9 mouse cellular contexts compared by ENCODE assay signal in the genomic region with DNA sequence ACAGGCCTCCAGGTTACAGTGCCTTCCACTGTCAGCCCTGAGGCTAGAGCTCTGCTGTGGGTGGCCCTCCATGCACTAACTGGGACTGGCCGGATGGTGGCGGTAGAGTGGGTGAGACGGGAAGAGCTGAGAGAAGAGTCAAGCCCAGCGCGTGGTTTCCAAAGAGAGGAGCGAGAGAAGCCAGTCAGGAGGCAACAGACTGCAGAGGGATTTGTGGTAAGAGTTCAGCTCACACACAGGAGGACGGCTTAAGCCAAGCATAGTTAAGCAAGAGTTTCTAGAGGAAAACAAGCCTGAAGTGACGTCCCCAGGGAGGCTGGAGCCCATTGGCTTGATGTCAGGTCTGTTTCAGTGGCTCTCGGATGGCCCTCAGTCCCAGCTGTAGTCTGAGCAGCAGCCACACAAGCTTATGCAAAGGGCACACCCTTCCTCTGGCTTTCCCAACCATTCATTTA.
DNase-seq lines count a peak whose midpoint lies in the region; ATAC-seq lines count a peak whose summit lies in the region.
"Had no signal": no experiment of that assay in that cellular context is flagged by ENCODE, and none has a peak within 500 bp of the region (broad histone marks: within the 10 kb centered on the region; RNA-seq: fewer than 3 reads in every experiment).

No protein-coding gene starts in this region.

- peak overlapping the region; percentile 46 for H3K4me2 ChIP-seq in heart, embryonic 14.5 days (ENCODE audit: low read length)
- peak overlapping the region; percentile 61 for H3K4me2 ChIP-seq in liver, embryonic 11.5 days

- ATAC-seq in heart, embryonic 14.5 days (ENCODE audit: insufficient number of reproducible peaks, insufficient read depth, low FRiP score, low read depth): peak; percentile 38; the same call in 1 of the 2 replicates
- ATAC-seq in liver, embryonic 11.5 days (replicated peaks; ENCODE audit: low FRiP score): peak; percentile 69

- no peaks in the 10 kb centered on the region for H3K36me3 ChIP-seq in heart, embryonic 14.5 days (ENCODE audit: control insufficient read depth, insufficient read depth, low read length)
- no peaks in the 10 kb centered on the region for H3K36me3 ChIP-seq in liver, embryonic 11.5 days (ENCODE audit: control insufficient read depth, insufficient read depth, low read length)
- no peaks in the 10 kb centered on the region for H3K36me3 ChIP-seq in splenic B cell, adult 2 months (ENCODE audit: control insufficient read depth, insufficient read depth, low read length, poor library complexity, severe bottlenecking)

- no peaks in the 10 kb centered on the region for H3K27me3 ChIP-seq in heart, embryonic 14.5 days (ENCODE audit: control insufficient read depth, insufficient read depth, low read length)
- no peaks in the 10 kb centered on the region for H3K27me3 ChIP-seq in liver, embryonic 11.5 days (replicated peaks; ENCODE audit: control insufficient read depth, insufficient read depth, low read length)
- H3K27me3 ChIP-seq in splenic B cell, adult 2 months (ENCODE audit: control insufficient read depth, insufficient read depth, low read length, poor library complexity, severe bottlenecking): no peaks in the 10 kb centered on the region

- H3K27ac ChIP-seq in heart, embryonic 14.5 days (replicated peaks in 1 of 2; ENCODE audit: control insufficient read depth in 1 of 2, insufficient read depth in 1 of 2, low read depth in 2 of 2, low read length in 2 of 2): no peak overlapping the region
- no peak overlapping the region for H3K27ac ChIP-seq in liver, embryonic 11.5 days (ENCODE audit: low read depth, low read length)

- H3K4me3 ChIP-seq in heart, embryonic 14.5 days (ENCODE audit: control insufficient read depth in 1 of 2, insufficient read depth in 1 of 2, low read depth in 1 of 2, low read length in 2 of 2): no peak overlapping the region
- no peak overlapping the region for H3K4me3 ChIP-seq in liver, embryonic 11.5 days (ENCODE audit: low read depth, low read length)
- H3K4me3 ChIP-seq: erythroblast, embryonic 14.5 days had no signal

- H3K9ac ChIP-seq in heart, embryonic 14.5 days (ENCODE audit: low read length): peak overlapping the region; percentile 18; the same call in 1 of the 2 replicates
- H3K9ac ChIP-seq in liver, embryonic 11.5 days (ENCODE audit: low read depth, low read length): no peak overlapping the region

- WGBS in heart, embryonic 14.5 days: 3% methylated on average over 9 of the region's 9 CpGs
- WGBS in liver, embryonic 11.5 days: 5% methylated on average over 9 of the region's 9 CpGs

- DNase-seq in CD4-positive, CD25-positive, alpha-beta regulatory T cell, adult 2 months (ENCODE audit: low read depth, low spot score): peak; percentile 89
- DNase-seq in brain, embryonic 18.5 days (ENCODE audit: low read depth, low spot score): peak; percentile 57
- peak; percentile 84 for DNase-seq in fibroblast of lung, adult 2 months (ENCODE audit: low read depth)
- peak; percentile 92 for DNase-seq in kidney, postnatal 10 days
- DNase-seq in liver, embryonic 11.5 days (ENCODE audit: low spot score): peak; percentile 84
- DNase-seq in naive thymus-derived CD4-positive, alpha-beta T cell, adult 2 months (ENCODE audit: low read depth): peak; percentile 86
- peak; percentile 83 for DNase-seq in splenic B cell, adult 2 months (ENCODE audit: low read depth, low spot score)

- H3K9me3 ChIP-seq in heart, embryonic 14.5 days (ENCODE audit: control insufficient read depth, low read length): no peaks in the 10 kb centered on the region
- H3K9me3 ChIP-seq in liver, embryonic 11.5 days (ENCODE audit: control insufficient read depth, low read length): no peaks in the 10 kb centered on the region

- peaks cover 30 to 35% of the 10 kb centered on the region in 2 experiments for H3K4me1 ChIP-seq in heart, embryonic 14.5 days (ENCODE audit: control insufficient read depth in 2 of 2, insufficient read depth in 2 of 2, low read length in 2 of 2)
- peaks cover 19% of the 10 kb centered on the region for H3K4me1 ChIP-seq in liver, embryonic 11.5 days (replicated peaks; ENCODE audit: control insufficient read depth, insufficient read depth, low read length)
